Mouse (Mus musculus): ENCODE data around the gene Lrrc10. TPM values are rescaled to one million over a fixed set of nuclear protein-coding genes. Genes with fewer than 3 reads are reported as not detected.

Lrrc10 gene
- polyA plus RNA-seq, 1 experiment from 2014 or later: not detected

DNA sequence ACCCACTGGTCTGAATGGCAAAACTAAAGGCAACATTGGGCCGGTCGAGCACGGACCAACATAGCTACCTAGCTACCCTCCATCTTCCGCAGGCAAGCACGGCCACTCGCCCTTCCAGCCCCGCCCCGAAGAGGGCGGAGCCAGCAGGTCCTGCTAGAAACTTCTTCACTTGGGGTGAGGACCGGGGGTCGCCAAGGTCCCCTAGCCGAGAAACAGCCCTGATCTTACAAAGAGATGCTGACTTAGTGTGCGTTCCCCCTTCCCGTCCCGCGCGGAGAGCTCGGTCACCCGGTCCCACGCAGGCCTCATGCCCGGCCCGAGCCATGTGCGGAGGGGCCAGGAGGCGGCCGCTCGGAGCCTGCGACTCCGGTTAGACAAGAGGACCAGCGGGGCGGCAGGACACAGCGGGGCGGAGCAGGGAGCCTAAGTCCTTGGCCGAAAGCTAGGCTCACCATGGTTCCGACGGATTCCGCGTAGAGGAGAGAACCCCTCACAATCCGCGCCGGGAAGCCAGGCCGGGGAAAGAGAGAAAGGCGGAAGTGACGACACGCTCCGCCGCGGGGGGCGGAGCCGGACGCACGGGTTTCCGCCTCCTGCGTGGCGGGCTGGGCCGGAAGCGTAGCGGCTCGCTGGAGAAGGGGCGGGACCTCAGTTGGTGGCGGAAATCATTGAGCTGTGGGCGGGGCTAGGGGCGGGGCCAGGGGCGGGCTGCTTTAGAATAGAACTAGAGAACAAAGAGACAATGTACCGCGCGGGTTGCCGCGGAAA is 18.3 kb downstream of the Lrrc10 start, which contains the start of gene Cct2:
Gene Cct2 (minus strand): TSS at position 561 of the 768 bp plus-strand sequence.
- H3K27me3 ChIP-seq (replicated peaks; ENCODE audit: control insufficient read depth, insufficient read depth, low read length): no peaks in the 10 kb centered on the region
- peak within 1 kb of the TSS; percentile 86 for H3K4me2 ChIP-seq (ENCODE audit: low read length)
- DNase-seq (ENCODE audit: low spot score) (peak; percentile 98), ATAC-seq (peak; percentile 94)
- H3K4me3 ChIP-seq (ENCODE audit: low read depth, low read length): peak within 1 kb of the TSS; percentile 95
- H3K9me3 ChIP-seq (replicated peaks; ENCODE audit: control insufficient read depth, low read length): no peaks in the 10 kb centered on the region
- peak within 1 kb of the TSS; percentile 80 for H3K9ac ChIP-seq (ENCODE audit: low read length)
- peaks cover 37% of the 10 kb centered on the region for H3K36me3 ChIP-seq (ENCODE audit: control insufficient read depth, insufficient read depth, low read length)
- H3K4me1 ChIP-seq (ENCODE audit: control insufficient read depth, insufficient read depth, low read length): peaks cover 6% of the 10 kb centered on the region
- WGBS: under 1% methylated on average over 58 of the region's 68 CpGs
- H3K27ac ChIP-seq (ENCODE audit: low read depth, low read length): peak within 1 kb of the TSS; percentile 77

GRCm38 (mm10) chr10:117064076-117064475 is 18.9 kb downstream of the Lrrc10 start:
- Histone ChIP-seq H3K9me3 (replicated peaks; ENCODE audit: control insufficient read depth, low read length) (no peaks in the 10 kb centered on the region), H3K27me3 (replicated peaks; ENCODE audit: control insufficient read depth, insufficient read depth, low read length) (no peaks in the 10 kb centered on the region), H3K27ac (ENCODE audit: low read depth, low read length) (peak overlapping the region; percentile 75), H3K4me3 (ENCODE audit: low read depth, low read length) (peak overlapping the region; percentile 95), H3K4me2 (ENCODE audit: low read length) (peak overlapping the region; percentile 54), H3K9ac (ENCODE audit: low read length) (peak overlapping the region; percentile 58), H3K4me1 (ENCODE audit: control insufficient read depth, insufficient read depth, low read length) (peaks cover 6% of the 10 kb centered on the region), H3K36me3 (ENCODE audit: control insufficient read depth, insufficient read depth, low read length) (peaks cover 32% of the 10 kb centered on the region)
- ATAC-seq: peak; percentile 31; the same call in 1 of the 2 replicates
- 9% methylated on average over 7 of the region's 7 CpGs for WGBS
- no peak for DNase-seq (ENCODE audit: low spot score)

- H3K4me3 ChIP-seq (ENCODE audit: low read depth, low read length): no peak overlapping the region
- H3K4me2 ChIP-seq (ENCODE audit: low read length): no peak overlapping the region
- peaks cover 32% of the 10 kb centered on the region for H3K36me3 ChIP-seq (ENCODE audit: control insufficient read depth, insufficient read depth, low read length)
- no peak overlapping the region for H3K27ac ChIP-seq (ENCODE audit: low read depth, low read length)
- H3K9me3 ChIP-seq (replicated peaks; ENCODE audit: control insufficient read depth, low read length): no peaks in the 10 kb centered on the region
- ATAC-seq: no peak
- no peaks in the 10 kb centered on the region for H3K27me3 ChIP-seq (replicated peaks; ENCODE audit: control insufficient read depth, insufficient read depth, low read length)
- DNase-seq (ENCODE audit: low spot score): no peak
- H3K9ac ChIP-seq (ENCODE audit: low read length): no peak overlapping the region
- H3K4me1 ChIP-seq (ENCODE audit: control insufficient read depth, insufficient read depth, low read length): no peaks in the 10 kb centered on the region
- WGBS: 97% methylated on average over 3 of the region's 3 CpGs
Measured at GRCm38 (mm10) chr10:117069109-117069508, 24.0 kb downstream of the Lrrc10 start.

DNA sequence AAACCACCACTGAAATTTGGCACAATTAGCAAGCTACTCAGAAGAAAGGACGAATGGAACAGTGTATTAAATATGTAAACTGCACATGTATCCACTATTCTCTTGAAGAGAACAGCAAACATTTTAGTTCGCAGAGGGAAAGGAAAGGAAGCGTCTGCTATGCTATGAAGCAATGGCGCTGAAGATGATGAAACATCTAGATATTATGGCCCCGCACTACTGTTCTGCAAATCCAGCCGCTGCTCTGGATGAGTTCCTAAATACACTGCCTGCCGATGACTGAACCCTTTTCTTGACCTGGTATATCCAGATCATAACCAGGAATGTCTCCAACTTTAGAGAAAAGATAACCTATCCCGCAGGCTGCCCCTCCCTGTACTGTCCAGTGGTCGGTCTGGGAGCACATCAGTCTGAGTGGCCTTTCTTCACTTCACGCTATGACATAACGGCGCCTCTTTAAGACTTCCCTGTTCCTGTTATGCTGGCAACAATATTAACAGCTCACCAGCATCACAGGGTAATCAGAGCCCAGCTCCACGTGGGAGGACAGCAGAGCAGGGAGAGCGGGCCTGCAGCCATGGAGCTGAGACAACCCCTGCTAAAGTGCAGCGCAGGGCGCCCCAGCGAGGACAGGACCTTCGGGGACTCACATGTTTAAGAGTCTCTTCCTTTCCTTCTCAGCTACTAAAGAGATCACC is 27.2 kb downstream of the Lrrc10 start:
- ATAC-seq: no peak
- no peaks in the 10 kb centered on the region for H3K4me1 ChIP-seq (ENCODE audit: control insufficient read depth, insufficient read depth, low read length)
- WGBS: 93% methylated on average over 18 of the region's 18 CpGs
- H3K27me3 ChIP-seq (replicated peaks; ENCODE audit: control insufficient read depth, insufficient read depth, low read length): no peaks in the 10 kb centered on the region
- H3K9me3 ChIP-seq (replicated peaks; ENCODE audit: control insufficient read depth, low read length): no peaks in the 10 kb centered on the region
- no peak overlapping the region for H3K4me2 ChIP-seq (ENCODE audit: low read length)
- H3K27ac ChIP-seq (ENCODE audit: low read depth, low read length): no peak overlapping the region
- no peak for DNase-seq (ENCODE audit: low spot score)
- peaks cover 56% of the 10 kb centered on the region for H3K36me3 ChIP-seq (ENCODE audit: control insufficient read depth, insufficient read depth, low read length)
- H3K4me3 ChIP-seq (ENCODE audit: low read depth, low read length): no peak overlapping the region
- H3K9ac ChIP-seq (ENCODE audit: low read length): no peak overlapping the region

DNA sequence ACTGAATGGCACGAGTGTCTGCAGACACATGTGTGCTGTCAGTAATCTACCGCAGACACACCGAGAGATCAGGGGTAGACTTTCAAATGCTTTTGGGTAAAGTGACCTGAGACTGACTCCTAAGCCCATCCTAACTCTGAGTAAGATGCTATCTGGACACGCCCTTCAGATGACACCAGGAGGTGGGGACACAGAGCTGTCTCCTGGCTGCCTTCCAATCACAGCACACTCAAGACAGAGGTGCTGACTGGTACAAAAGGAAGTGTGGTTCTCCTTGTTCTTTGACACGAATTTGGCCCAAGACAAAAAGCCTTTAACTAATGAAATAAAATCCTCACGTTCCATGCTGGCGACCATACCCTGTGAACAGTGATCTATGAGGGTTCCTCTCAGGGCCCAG is 28.0 kb downstream of the Lrrc10 start:
- H3K27me3 ChIP-seq (replicated peaks; ENCODE audit: control insufficient read depth, insufficient read depth, low read length): no peaks in the 10 kb centered on the region
- DNase-seq (ENCODE audit: low spot score): no peak
- H3K36me3 ChIP-seq (ENCODE audit: control insufficient read depth, insufficient read depth, low read length): peaks cover 62% of the 10 kb centered on the region
- ATAC-seq: no peak
- H3K27ac ChIP-seq (ENCODE audit: low read depth, low read length): no peak overlapping the region
- H3K9ac ChIP-seq (ENCODE audit: low read length): no peak overlapping the region
- no peak overlapping the region for H3K4me2 ChIP-seq (ENCODE audit: low read length)
- H3K4me3 ChIP-seq (ENCODE audit: low read depth, low read length): no peak overlapping the region
- 91% methylated on average over 7 of the region's 7 CpGs for WGBS
- H3K9me3 ChIP-seq (replicated peaks; ENCODE audit: control insufficient read depth, low read length): no peaks in the 10 kb centered on the region
- H3K4me1 ChIP-seq (ENCODE audit: control insufficient read depth, insufficient read depth, low read length): no peaks in the 10 kb centered on the region

GRCm38 (mm10) chr10:117078284-117078683 is 33.1 kb downstream of the Lrrc10 start:
- H3K9me3 ChIP-seq (replicated peaks; ENCODE audit: control insufficient read depth, low read length): no peaks in the 10 kb centered on the region
- no peak overlapping the region for H3K4me2 ChIP-seq (ENCODE audit: low read length)
- no peak overlapping the region for H3K4me3 ChIP-seq (ENCODE audit: low read depth, low read length)
- H3K4me1 ChIP-seq (ENCODE audit: control insufficient read depth, insufficient read depth, low read length): no peaks in the 10 kb centered on the region
- no peak for ATAC-seq
- DNase-seq (ENCODE audit: low spot score): no peak
- H3K36me3 ChIP-seq (ENCODE audit: control insufficient read depth, insufficient read depth, low read length): peaks cover 68% of the 10 kb centered on the region
- H3K27me3 ChIP-seq (replicated peaks; ENCODE audit: control insufficient read depth, insufficient read depth, low read length): no peaks in the 10 kb centered on the region
- no peak overlapping the region for H3K9ac ChIP-seq (ENCODE audit: low read length)
- 80% methylated on average over 6 of the region's 6 CpGs for WGBS
- no peak overlapping the region for H3K27ac ChIP-seq (ENCODE audit: low read depth, low read length)

DNA sequence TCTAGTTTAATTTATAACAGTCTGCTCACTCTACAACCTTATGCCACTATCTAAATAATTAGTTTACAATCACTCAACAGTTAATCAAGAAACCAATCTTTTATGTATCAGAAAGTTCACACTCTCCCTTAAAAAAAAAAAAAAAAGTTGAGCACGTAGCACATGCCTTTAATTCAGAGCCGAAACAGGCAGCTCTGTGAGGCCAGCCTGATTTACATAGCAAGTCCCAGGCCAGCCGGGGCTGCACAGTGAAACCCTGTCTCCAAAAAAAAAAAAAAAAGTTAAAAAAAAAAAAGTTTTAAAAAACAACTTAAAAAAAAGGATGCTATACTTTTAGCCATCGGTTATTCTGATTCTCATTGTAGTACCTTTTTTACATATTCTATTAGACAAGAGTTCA is 36.2 kb downstream of the Lrrc10 start:
- Histone ChIP-seq H3K9ac (ENCODE audit: low read length) (no peak overlapping the region), H3K36me3 (ENCODE audit: control insufficient read depth, insufficient read depth, low read length) (peaks cover 64% of the 10 kb centered on the region), H3K4me1 (ENCODE audit: control insufficient read depth, insufficient read depth, low read length) (no peaks in the 10 kb centered on the region), H3K4me2 (ENCODE audit: low read length) (no peak overlapping the region), H3K27ac (ENCODE audit: low read depth, low read length) (no peak overlapping the region), H3K4me3 (ENCODE audit: low read depth, low read length) (no peak overlapping the region), H3K27me3 (replicated peaks; ENCODE audit: control insufficient read depth, insufficient read depth, low read length) (no peaks in the 10 kb centered on the region), H3K9me3 (replicated peaks; ENCODE audit: control insufficient read depth, low read length) (no peaks in the 10 kb centered on the region)
- DNase-seq (ENCODE audit: low spot score) (no peak), ATAC-seq (no peak)
- 78% methylated on average over 4 of the region's 4 CpGs for WGBS

DNA sequence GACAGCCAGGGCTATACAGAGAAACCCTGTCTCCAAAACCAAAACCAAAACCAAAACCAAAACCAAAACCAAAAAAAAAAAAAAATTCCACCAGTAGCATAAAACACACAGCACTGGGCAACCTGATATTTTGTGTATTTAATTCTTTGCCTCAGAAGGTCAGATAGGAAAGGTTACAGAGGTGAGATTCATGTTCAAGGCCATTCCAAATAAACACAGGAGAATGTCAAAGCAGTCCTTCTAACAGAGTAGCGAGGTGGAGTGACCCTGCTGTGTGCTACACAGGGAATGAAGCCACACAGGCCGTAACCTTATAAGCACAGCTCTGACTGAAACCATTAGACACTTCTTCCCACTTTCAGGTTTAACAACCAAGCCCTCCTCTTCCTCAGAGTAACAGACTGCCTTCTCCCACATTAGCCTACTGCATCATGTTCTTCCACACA is 36.8 kb downstream of the Lrrc10 start:
- ATAC-seq (no peak), DNase-seq (ENCODE audit: low spot score) (no peak)
- H3K27ac ChIP-seq (ENCODE audit: low read depth, low read length): no peak overlapping the region
- H3K4me3 ChIP-seq (ENCODE audit: low read depth, low read length): no peak overlapping the region
- no peak overlapping the region for H3K9ac ChIP-seq (ENCODE audit: low read length)
- H3K9me3 ChIP-seq (replicated peaks; ENCODE audit: control insufficient read depth, low read length): no peaks in the 10 kb centered on the region
- H3K27me3 ChIP-seq (replicated peaks; ENCODE audit: control insufficient read depth, insufficient read depth, low read length): no peaks in the 10 kb centered on the region
- H3K4me1 ChIP-seq (ENCODE audit: control insufficient read depth, insufficient read depth, low read length): no peaks in the 10 kb centered on the region
- 95% methylated on average over 2 of the region's 2 CpGs for WGBS
- H3K36me3 ChIP-seq (ENCODE audit: control insufficient read depth, insufficient read depth, low read length): peaks cover 57% of the 10 kb centered on the region
- H3K4me2 ChIP-seq (ENCODE audit: low read length): no peak overlapping the region

DNA sequence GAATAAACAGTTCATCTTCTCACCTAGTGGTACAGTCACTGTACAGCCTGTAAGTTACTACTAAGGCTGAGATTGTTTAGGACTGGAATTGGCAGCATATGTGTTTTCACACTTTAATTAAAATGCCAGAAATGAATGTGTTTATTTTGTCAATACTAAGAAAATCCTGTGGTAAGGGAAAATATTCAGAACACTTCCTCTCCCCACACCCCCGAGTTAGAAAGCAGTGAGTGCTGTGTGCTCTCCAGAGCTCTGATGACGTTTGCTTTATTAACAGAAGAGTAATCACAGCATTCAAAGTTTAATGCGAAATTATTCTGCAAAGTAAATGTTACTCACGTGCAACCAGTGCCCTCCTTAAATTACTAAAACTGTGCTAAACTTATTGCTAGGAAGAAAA is 44.5 kb downstream of the Lrrc10 start:
- H3K27me3 ChIP-seq (replicated peaks; ENCODE audit: control insufficient read depth, insufficient read depth, low read length): no peaks in the 10 kb centered on the region
- H3K9me3 ChIP-seq (replicated peaks; ENCODE audit: control insufficient read depth, low read length): no peaks in the 10 kb centered on the region
- H3K9ac ChIP-seq (ENCODE audit: low read length): no peak overlapping the region
- no peak for DNase-seq (ENCODE audit: low spot score)
- no peak for ATAC-seq
- H3K36me3 ChIP-seq (ENCODE audit: control insufficient read depth, insufficient read depth, low read length): peaks cover 5% of the 10 kb centered on the region
- no peak overlapping the region for H3K4me2 ChIP-seq (ENCODE audit: low read length)
- WGBS: 77% methylated on average over 4 of the region's 4 CpGs
- peaks cover 3% of the 10 kb centered on the region; the same call in 1 of the 2 replicates for H3K4me1 ChIP-seq (ENCODE audit: control insufficient read depth, insufficient read depth, low read length)
- H3K4me3 ChIP-seq (ENCODE audit: low read depth, low read length): no peak overlapping the region
- no peak overlapping the region for H3K27ac ChIP-seq (ENCODE audit: low read depth, low read length)

All from forebrain, embryonic 14.5 days (tissue).